Mouse (Mus musculus): Measurements from ENCODE around the gene Npy1r.

DNA sequence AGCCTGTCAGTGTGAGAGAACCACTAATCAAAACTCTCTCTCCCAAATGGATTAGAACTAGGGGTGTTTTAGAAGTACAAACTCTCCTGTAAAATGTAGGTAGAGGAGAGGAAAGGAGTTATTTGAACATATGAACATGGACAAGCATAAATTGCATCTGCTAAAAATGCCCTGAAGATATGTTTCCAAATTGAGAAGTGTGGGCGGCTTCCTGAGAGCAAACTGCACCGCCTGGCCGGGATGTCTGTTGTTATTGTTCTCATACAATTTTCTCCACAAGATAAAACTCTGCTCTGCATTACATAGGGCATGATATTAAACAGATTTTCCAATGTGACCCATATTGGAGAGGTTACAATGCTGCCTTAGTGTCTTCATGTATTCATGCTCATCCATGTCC is 48.6 kb downstream of the Npy1r start:
- TF ChIP-seq MAX (IDR thresholded peaks at IDR 0.05; ENCODE audit: low read length) (no peak), MXI1 (IDR thresholded peaks at IDR 0.05; ENCODE audit: low read depth, low read length) (no peak), CTCF (IDR thresholded peaks at IDR 0.05 in 2 of 3, conservative IDR thresholded peaks at IDR 0.05 in 1 of 3; ENCODE audit: control insufficient read depth in 1 of 3, insufficient read depth in 1 of 3, low read depth in 2 of 3, low read length in 3 of 3, poor library complexity in 1 of 3, severe bottlenecking in 1 of 3) (no peak), UBTF (IDR thresholded peaks at IDR 0.05; ENCODE audit: borderline replicate concordance, insufficient read depth, low read depth, low read length) (no peak), TAL1 (IDR thresholded peaks at IDR 0.05; ENCODE audit: low read length) (no peak), ZMIZ1 (IDR thresholded peaks at IDR 0.05; ENCODE audit: low read depth, low read length) (no peak), POLR2A (IDR thresholded peaks at IDR 0.05; ENCODE audit: control insufficient read depth in 1 of 2, insufficient read depth in 1 of 2, low read depth in 1 of 2, low read length in 2 of 2, poor library complexity in 1 of 2) (no peak)
